Mouse (Mus musculus): ENCODE measurements at regions not wholly inside any gene's neighbourhood (a gene's known extent, or its start where the extent isn't known, plus 50 kb on each side); places are given as distances from the start of the nearest gene placed in this dataset.

DNA sequence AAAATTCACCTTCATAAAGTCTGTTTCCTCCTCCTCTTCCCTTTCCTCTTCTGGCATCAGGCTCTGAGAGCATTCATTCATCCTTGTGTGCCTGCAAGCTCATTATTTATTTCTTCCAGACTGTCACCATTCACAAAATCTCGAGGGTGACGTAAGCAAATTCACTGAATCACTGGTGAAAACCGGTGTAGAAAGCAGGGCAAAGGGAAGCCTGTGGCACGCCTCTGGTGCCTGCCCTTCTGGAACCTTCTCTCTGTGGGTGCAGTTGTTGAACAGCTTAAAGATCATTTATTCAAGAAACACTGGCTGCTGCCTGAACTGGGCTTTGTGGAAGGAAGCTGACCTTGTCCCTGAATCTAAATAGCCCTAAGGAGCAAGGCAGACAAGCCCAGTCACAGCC lies 177.0 kb downstream of the Slc38a4 start:
- no peak for DNase-seq

DNA sequence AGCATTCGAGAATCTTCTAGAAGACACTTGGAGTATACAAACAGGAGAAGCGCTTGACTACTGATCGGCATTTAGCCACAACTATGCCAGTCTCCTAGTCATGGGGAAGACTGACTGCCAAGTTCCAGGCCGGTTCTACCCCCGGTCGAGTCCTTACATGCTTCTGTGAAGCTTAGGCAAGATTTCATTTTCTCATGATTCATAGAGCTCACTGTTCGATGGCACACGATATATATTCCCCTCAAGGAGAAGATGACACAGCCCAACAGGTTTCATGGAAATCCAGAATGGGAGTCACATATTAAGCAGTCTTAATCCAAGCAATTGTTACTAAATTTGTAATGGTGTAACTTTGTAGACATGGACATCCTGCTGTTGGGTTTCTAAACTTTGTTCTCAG lies 177.8 kb downstream of the Slc38a4 start:
- no peak for DNase-seq

DNA sequence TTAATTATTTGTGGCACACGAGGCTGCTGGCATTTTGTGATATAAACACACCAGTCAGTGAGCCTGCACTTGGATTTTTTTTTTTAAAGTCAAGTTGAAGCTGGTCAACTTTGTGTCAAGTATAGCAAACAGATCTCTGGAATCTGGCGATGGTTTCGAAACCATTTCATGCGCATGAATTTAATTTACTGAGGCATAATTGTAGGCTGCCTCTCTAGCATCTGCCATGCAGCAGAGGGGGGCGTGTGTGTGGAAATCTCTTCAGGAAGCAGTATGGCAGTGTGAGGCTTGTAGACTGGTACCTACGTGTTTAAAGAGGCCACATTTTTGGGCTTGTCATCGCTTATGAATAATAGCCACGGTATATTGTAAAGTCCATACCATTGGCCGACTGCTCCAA lies 177.7 kb upstream of the Slc38a2 start:
- DNase-seq: peak; percentile 11 to 16

DNA sequence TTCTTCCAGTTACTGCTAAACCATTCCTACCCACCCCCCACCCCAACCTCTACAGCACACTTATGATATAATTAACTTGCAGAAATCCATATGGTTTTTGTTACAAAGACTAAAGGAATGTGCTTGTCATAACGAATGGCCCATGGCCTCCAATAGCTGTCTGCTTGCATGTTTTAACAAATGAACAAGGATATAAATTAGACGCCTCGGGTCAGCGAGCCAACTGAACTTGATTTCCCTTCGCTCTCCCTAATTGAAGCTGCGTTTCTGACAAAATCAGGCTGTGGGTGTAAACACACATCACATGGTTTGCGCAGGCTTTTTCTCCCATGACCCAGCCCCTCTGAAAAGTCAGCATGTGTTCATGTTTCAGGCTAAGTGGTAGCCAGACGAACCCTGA lies 174.6 kb upstream of the Slc38a2 start:
- no peak for DNase-seq

DNA sequence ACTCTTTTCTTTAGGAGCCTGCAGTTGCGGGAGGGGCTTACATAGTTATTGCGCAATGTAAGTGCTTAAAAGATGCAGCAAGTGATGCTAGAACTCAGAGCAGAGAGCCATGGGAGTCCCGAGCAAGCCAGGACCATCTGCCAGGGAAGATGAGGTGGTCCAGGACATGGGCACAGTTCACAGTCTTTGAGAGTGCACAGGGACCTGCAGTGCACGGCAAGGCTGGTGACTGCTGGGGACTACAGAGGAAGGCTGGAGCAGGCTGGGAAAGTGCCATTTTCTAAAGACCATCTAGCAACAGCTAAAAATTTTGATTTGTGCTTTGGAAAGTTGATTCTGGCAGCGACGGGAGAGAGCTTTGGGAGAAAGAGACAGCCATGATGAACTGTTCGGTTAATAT lies 174.0 kb upstream of the Slc38a2 start:
- no peak for DNase-seq

DNA sequence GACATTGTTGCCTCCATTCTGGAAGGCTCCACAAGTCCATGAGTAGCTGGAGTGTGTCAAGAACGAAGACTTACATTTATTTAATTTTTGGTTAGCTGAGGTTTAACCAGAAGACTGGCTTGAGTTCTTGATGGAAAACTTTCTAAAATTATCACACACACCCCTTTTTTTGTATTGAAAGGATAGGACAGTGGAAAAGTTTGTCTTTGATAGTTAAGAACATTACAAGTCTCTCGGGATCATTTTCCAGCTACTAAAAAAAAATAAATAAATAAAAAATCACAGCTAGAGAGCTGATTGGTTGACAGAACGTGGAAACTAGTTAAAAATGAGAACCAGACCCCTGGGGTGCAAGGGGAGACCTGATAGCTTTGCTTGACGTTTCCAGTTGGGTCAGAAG lies 173.6 kb upstream of the Slc38a2 start:
- DNase-seq: no peak

DNA sequence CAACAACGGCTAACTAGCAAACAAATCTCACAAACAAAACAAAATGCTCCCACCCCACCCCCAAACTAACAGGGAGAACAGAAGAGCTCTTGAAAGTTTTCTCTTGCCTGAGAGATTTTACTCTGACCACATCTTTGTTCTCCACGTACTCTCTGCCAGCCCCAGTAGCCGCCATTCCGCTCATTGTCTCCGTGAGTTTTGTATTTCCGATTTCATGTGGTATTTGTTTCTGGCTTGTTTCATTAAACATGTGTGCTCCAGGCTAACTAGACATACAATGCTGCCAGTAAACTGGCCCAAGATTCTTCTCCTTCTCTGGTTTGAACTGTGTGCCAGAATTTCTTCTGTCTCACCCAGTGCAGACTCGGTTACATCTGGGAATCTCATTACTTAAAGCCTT lies 168.2 kb upstream of the Slc38a2 start:
- no peak for DNase-seq

DNA sequence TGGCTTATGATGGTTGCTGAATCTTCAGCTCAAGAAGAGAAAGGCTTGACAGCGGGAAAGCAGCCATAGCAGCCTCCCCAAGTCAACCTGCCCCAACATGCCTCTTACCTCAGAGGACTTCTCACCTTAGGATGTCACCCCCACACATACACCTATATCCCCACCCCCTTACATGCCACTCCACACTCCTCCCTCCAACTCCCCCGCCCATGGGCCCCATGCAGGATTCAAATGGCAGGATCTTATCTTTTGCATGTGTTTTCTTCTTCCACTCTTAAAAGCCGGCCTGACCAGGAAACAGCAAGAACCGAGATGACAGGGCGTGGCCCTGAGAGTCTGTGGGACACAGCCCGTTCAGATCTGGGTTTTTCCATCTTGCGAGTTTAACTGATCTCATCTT lies 166.4 kb upstream of the Slc38a2 start:
- no peak for DNase-seq

DNA sequence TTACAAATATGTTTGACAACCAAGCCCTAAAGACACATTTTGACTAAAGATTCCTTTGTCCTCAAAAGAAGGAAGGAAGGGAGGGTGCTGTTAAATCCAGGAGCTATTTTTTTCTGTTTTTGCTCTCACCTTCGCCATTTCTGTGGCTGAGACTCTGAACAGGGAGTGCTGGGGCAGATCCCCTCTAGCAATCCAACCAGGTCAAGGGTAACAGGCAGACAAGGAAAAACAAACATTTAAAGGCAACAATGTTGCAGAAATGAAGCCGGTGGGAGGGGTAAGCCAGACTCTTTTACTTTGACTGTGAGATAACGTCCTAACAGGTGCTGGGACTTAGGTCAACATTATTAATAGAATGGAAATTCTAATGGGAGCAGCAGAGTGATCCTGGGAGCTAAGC lies 158.2 kb upstream of the Slc38a2 start:
- DNase-seq: no peak

DNA sequence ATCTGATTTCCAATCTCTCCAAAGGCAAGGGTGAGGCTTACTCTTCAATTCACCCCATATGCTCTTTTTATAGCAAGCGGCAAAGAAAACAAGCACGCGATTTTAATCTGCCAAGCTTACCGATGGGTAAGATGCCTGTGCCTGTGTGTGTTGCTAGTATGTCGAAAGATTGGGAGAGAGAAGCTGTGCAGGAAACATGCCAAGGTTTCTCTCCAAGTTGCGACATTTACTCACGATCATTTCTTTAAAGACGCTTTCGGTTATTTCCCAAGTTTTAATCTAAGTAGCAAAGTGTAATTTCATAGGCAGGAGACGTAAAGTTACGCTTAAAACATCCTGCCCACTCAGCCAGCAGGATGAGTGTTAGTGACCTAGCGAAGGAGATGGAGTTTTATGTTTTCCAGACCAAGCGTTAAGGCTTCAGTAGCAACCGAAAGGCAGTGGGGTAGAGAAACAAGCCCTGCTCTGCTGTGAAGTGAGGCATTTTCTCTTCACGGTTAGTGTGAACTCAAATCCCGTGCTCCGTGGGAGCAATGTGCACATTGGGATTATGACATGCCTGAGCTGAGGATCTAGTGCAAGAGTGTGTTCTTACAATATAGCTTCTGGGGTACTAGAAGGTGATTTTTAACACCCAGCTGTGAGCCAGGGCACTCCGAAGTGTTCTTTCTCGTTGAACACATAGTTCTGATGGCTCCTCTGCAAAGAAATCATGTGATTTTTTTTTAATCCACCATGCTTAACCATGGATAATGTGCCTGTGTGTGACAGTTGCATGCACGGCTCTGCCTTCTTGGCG lies 152.6 kb upstream of the Slc38a2 start:
- no peak for DNase-seq

DNA sequence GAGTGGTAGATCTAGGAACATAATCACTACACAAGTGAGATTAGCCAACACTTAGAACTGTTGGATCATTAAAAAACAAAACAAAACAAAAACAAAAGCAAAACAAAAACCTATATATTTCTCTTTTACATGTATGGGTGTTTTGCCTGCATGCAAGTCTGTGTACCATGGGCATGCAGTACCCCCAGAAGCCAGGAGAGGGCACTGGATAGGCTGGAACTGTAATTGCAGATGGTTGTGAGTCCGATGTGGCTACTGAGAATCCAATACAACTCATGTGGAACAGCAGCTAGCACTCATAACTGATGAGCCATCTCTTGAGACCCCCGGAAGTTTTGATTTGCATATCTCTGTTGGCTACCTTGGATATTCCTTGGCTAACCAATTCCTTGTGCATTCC lies 148.6 kb upstream of the Slc38a2 start:
- DNase-seq: no peak

DNA sequence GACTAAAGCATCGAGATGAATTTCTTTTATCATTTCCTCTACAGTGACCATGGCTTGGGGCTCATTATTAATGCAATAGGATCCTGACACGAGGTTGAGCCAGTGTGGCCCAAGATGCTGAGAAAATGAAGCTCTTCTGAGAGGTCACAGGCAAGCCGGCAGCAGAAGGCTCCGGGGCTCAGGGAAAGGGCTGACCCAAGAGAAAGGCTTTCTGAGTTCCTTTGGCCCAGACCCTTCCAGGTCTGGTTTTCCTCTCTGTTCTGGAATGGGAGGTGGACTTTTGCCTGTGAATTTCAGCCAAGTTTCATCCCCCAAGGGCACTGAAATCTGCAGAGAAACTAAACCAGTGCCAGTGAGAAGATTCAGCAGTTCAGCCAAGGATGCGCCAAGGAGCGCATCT lies 145.7 kb upstream of the Slc38a2 start:
- no peak for DNase-seq

DNA sequence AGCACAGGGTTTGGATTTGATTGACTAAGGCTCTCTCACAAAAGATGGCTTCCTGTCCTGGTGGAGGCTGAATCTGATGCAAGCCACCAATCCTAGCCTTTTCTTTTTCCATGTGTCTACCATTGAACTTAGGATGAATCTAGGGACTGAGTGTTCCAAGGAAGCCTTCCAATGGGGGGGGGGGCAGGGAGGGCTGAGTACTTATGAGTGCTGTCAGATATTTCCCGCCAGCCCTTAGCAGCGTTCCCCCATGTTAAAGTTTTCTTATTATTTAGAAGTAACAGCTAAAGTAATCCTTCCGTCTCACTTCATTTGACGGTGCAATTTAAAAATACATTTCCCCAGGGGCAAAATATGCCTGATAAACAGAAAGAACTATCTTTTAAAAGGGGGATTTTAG lies 144.8 kb upstream of the Slc38a2 start:
- DNase-seq: no peak

DNA sequence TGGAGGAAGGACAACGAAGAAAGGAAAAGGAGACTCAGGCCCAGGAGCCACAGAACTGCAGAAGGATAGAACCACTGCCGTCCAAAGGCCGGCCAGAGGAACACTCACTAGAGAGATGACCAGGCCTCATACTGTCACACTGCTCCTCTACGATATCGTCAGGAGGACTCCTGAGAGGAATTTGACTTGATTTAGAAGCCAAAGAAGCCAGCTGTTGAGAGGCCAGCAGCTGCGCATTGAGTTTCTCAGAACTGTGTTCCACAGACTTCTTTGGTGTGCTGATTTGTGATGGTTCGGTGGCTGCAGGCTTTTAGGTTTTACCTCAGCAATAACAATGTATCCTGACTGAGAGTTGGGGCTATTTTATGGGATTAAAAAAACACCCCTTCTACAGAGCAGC lies 144.1 kb upstream of the Slc38a2 start:
- DNase-seq: no peak

DNA sequence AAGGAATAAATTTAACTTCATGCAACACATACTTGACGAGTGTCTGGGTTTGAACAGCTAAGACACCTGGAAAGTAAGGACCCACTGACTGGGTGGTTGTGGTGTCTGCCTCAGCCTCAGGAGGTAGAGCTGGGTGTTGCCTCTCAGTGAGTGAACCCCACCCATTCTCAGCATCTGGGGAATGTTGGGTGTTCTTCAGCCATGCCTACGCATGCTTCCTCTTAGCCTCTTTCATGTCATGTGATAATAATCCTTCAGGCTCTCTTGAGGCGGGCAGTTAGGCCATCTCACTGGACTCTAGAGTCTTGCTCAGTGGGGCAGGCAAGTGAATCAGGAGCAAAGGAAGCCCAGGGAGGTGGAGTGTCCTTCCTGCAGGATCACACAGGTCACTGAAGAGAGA lies 143.4 kb upstream of the Slc38a2 start:
- no peak for DNase-seq

DNA sequence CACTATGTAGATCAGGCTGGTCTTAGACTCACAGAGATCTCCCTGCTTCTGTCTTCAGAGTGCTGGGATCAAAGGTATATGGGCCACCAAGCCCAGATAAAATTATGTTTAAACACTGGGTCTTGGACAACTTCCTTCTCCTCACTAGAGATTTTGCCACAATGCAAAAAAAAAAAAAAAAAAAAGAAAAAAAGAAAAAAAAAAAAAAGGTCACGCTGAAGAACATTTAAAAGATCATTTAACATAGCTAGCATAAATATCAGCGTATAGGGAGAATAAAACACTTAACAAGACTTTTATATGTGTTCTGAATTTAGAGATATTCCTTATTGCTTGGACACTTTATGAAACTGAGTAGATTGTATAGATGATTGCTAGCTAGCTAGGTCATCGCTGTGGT lies 137.1 kb upstream of the Slc38a2 start:
- DNase-seq: no peak

DNA sequence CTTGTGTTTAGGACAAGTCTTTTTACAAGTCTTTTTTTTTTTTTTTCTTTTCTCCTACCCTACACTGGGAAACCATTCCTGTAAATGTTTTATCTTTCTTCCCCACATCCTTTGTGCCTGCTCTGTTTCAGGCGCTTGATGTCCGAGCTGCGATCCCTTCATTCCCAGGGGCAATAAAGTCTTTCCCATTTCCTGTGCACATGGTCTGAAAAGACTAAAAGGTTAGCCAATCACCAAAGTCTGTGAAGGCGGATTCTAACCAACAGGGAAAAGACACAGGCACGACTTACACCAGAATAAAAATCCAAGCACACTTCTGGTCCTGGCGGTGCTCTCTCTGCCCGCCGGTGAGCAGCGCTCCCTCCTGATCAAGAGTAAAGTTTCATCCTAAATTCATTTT lies 135.3 kb upstream of the Slc38a2 start:
- no peak for DNase-seq

DNA sequence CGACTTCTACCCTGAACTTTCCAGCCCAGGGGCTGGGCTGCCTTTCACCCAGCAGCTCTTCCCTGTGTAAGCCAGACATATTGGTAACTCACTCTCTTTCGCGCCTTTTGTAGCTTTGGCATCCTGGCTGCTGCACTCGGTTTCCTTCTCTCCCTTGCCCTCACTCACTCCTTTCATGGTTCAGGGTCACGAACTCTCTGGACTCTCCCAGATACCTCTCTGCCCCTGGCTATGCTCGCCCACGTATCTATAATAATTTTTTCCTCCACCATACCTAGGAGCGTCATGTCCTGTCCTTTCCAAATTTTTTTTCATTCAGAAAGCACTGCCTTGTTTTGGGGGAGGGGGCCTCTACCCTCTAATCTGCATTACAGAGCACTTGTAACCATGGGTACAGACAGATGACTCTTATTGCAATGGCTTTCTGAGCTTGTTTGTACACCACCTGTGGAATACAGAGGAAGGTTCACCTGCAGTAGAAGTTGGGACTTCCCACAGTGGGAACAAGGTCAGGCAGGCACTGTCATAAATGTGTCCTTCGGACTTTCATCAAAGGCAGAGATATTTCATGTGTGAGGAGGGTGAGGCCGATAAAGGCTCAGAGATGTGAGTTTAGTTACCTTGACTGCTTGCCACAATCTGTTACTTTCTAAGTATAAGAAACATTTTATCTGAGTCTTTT lies 134.8 kb upstream of the Slc38a2 start:
- DNase-seq: no peak

DNA sequence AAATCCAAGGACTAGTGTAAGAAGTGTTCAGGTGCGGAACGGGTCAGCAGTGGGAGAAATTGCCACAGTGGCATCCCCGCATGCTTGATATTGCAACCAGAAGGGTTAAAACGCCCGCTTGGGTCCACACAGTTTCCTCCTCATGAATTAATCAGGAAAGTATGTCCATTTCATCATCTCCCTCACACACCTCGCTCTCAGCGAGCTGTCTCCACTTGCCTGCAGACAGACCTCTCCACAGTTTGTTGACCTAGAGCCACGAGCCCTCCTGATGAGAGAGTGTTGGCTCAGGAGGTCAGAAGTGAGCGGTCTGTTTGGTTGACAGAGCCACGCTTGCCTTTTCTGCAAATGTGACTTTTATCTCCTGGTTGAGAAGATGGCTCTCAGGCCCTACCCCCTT lies 132.9 kb upstream of the Slc38a2 start:
- no peak for DNase-seq

DNA sequence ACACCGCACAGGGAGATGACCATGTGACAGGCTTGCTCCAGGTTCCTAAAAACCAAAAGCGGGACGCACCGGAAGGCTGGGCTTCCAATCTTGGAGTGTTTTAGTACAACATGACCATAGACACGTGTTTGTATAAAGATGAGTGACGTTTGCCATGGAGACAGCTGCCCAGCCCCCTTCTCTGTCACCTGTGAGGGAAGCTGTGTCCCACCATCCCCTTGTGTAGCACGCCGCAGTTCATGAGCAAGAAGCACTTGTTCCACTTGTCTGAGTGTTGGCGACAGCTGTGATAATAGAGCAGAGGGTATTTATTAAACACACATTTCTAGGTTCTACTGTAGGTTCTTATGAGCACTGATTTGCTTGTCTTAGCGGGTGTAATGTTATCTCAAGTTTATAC lies 131.7 kb upstream of the Slc38a2 start:
- no peak for DNase-seq

DNA sequence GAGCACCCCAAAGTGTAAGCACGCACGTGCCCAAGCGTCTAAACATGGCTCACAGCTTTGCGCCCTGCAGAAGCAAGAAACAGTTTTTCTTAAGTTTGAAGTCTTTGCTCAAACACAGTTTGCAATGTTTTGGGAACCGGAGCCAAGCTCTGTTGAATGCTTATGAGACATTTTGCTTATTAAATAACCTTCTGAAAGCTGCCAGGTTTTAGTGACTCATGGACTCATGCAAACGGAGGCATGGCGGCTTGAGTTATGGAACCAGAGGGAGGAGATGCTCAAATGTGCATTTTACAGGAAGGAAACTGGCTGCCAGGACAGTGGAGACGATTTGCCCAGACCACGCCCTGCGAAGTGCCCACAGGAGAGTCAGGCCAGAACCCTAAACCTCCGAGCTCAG lies 131.0 kb upstream of the Slc38a2 start:
- no peak for DNase-seq

DNA sequence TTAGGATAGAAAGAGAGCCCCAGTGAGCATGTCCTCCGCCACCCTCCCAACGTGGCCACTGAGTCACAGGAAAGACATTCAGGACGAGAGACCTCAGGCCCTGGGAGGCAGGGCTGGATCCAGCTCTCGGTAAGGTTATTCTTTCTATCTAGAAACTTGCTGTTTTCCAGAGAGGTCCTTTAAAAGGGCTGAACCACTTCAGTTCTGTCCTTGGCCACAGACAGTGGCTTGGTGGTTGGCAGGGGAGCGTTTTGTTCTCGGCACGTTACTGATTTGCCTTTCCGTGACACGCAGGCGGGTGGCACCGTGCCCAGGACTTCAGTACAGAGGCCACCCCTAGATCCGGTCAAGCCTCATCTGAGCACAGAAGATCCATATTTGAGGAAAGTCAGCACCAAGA lies 130.4 kb upstream of the Slc38a2 start:
- no peak for DNase-seq

DNA sequence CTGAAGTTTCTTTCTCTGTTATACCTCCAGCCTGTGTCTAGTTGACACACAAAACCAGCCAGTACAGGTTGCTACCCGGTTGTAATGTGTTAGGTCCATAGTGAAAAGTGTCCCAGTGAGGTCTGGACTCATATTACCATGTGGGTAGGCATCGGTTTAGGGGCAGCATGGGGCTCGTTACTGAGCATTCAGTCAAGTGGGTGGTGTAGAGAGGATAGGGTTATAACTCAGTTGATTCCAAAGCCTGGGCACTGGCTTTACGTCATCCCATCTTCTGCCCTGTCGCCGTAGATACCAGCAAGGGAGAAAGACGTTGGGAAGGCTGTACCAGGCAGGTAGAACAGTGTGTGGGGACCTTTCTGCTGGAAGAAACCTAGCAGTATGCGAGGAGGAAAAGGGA lies 129.2 kb upstream of the Slc38a2 start:
- DNase-seq: no peak

DNA sequence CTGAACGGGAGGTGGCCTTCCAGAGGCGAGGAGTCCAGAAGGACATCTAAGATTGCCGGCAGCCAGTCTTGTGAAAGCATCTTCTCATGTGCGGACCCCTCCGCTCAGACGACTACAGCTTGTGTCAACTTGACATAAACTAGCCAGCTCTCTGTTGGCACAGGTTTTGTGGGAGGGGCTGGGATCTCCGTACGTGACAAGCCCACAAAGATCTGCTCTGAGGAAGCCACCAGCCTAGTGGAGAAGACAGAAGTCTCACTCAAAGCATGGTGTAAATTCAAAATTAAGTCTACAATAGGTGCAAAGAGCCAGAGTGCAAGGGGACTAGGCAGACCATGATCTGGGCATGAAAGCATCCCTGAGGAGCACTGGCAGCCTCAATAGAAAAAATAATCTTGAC lies 128.4 kb upstream of the Slc38a2 start:
- DNase-seq: no peak

DNA sequence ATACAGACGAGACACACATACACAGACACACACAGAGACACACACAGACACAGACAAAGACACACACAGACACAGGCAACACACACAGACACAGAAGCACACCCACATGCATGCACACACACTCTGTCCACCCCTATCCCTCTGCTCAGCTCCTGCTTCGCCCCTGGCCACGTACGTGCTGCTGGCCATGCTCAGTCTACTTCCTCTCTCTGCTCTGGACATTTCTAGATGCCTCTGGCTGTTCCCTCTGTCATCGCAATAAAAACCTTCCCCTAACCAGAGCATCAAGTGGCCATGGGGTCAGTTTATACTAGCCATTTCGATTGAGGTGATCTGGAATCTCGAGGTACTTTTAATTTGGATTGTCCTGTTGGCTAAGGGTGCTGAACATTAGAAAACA lies 118.9 kb upstream of the Slc38a2 start:
- no peak for DNase-seq

Data from layer of hippocampus, postnatal 36 days (tissue).